Mouse (Mus musculus): Measurements from ENCODE around the gene Cblc.

- TF ChIP-seq CTCF (IDR thresholded peaks at IDR 0.05; ENCODE audit: low read depth, low read length) (no peak), POLR2A (IDR thresholded peaks at IDR 0.05; ENCODE audit: insufficient read depth, low read length) (no peak)
These were observed 52.8 kb downstream of the Cblc start for GRCm38 (mm10) chr7:19743791-19744190.

Measured in ES-Bruce4 (cell line).